Mouse (Mus musculus) liver, embryonic 14 days (tissue): ENCODE results near the gene Zfp143. TPM values are rescaled to one million over a fixed set of nuclear protein-coding genes. Genes with fewer than 3 reads are reported as not detected.

Experiments
- polyA plus RNA-seq: library from polyadenylated mRNA; depleted of rRNA; stranded (reverse); fragments of >200 nt; gene quantifications from 2 replicates; pipeline ENCODE4 v1.2.3, GENCODE M21; 2012; rRNA removed

Gene Zfp143
- polyA plus RNA-seq: 8.0 and 8.3 TPM in 2 replicates

DNA sequence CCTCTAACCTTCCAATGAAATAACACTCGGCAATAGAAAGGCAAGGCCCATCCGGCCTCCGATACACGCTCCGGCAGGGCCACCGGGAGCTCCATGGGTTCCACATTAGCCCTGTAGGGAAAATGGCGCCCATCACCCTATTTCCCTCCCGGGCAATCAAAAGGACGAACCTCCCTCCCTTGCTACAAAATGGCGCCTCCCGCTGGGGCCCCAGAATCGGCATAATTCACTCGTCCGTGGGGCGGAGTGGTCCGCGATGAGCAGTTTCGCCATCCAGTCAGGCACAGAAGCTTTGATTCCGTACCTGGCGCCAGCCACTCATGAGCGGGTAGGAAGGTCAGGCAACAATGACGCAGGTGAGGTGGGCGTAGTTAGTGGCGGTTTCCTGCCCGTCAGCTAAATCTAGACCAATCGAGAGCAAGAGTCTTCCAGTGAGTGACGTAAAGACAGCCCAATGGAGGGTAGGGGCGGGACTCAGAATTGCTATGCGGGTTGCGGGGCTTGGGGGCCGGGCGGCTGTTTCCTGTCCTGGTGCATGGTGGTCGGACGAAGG lies at the start of gene Zfp143:
Zfp143 (plus strand) TSS at position 19 of the 553 bp plus-strand sequence.

GRCm38 (mm10) chr7:110018117-110018630 lies 42.8 kb upstream of the Zfp143 start, which contains the start of gene Ipo7:
Gene Ipo7 (plus strand): TSS chr7:110018274.

GRCm38 (mm10) chr7:110121516-110122288 lies 60.7 kb downstream of the Zfp143 start, which contains the start of gene Wee1:
Gene Wee1 (plus strand): TSS chr7:110122046.

Other genes with a start within 250 kb of the Zfp143 start
- gene Scube2, start 195.5 kb upstream of the Zfp143 start, polyA plus RNA-seq: 0.02 TPM in 2 replicates
- gene Dennd5a, start 100.7 kb upstream of the Zfp143 start, polyA plus RNA-seq: 13.2 and 13.6 TPM in 2 replicates
- 14.6 and 16.4 TPM in 2 replicates for gene Tmem41b, start 74.3 kb upstream of the Zfp143 start, polyA plus RNA-seq
- 25.3 and 27.9 TPM in 2 replicates for gene Ipo7, start 42.9 kb upstream of the Zfp143 start, polyA plus RNA-seq
- gene Wee1, start 60.8 kb downstream of the Zfp143 start, polyA plus RNA-seq: 8.7 and 10.2 TPM in 2 replicates
- gene Swap70, start 160.5 kb downstream of the Zfp143 start, polyA plus RNA-seq: 5.5 and 6.1 TPM in 2 replicates